Mouse (Mus musculus): ENCODE results near the gene Dtx3.
A peak's percentile ranks its signal among the peaks of the same experiment; 100 is the strongest.
"Not testable (repeated sequence)": the region's sequence is repeated elsewhere in the genome, so short reads cannot be mapped to it uniquely, and the experiment has no call there.

The Dtx3 gene

DNA sequence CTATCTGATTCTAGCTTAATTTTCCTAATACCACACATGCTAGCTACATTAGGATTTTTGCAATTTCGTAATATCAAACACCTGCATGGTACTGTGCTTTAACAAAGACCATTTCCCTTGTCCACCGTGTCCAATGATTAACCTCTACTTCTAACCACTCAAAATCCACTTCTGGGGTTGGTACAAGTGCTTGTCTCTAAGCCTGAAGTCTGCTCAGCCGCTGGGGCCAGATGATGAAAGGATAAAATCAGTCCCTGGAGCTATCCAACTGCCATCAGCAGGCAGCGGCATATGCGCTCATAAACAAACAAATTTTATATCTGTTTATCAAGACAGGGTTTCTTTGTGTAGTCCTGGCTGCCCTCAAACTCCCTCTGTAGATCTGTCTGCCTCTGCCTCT, 9.1 kb upstream of the Dtx3 start:
- DNase-seq (ENCODE audit: low spot score): no peak

DNA sequence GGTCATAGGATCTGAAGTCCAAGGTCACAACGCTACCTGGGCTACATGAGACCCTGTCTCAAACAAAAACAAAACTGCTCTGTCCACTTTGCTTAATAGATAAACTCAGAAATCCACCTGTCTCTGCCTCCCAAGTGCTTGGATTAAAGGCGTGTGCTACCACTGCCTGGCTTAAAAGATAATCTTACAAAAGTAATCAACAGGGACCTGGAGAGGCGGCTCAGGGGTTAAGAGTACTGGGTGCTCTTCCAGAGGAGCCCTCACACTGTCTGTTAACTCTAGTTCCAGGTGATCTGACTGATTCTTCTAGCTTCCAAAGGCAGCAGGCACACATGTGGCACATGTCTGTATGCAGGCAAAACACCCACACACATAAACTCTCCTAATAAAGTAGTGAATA, 7.6 kb upstream of the Dtx3 start:
- DNase-seq (ENCODE audit: low spot score): no peak

DNA sequence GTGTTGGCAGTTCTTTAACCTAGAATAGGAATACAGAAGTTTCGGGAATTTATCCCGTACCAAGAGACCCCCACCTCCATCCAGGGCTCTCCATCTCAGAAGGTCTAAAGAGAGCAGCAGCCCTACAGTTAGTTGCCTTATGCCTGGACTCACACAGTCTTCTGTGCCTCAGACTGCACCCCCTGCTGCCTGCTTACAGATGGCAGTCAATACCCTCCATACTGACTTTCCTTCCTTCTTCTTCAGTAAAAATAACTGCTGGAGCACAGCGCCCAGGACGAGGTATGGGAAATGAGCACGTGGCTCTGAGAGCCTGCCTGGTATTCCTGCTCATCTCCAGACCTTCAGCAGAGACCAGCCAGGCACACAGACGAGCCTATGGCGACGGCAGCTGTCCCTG, 4.8 kb upstream of the Dtx3 start:
- no peak for DNase-seq (ENCODE audit: low spot score)

GRCm38 (mm10) chr10:127199474-127199873, 3.9 kb upstream of the Dtx3 start:
- DNase-seq (ENCODE audit: low spot score): no peak

DNA sequence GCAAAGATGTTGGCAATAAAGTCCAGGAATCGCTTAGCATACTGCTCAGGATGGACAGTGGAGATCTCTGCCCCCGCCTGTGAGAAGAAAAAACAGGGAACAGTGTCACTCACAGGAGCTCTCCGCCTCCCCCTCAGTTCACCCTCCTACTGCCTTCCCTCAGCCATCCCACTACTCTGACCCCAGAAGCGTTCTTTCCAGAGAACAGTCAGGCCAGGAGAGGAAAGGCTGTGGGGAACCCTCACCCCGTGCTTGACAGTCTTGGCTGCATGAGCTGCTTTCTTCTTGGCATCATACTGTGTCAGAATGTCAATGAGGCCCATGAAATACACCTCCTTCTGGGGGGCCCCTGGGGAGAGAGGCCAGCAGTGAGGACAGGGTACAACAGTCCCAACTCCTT, 3.5 kb upstream of the Dtx3 start:
- no peak for DNase-seq (ENCODE audit: low spot score)

DNA sequence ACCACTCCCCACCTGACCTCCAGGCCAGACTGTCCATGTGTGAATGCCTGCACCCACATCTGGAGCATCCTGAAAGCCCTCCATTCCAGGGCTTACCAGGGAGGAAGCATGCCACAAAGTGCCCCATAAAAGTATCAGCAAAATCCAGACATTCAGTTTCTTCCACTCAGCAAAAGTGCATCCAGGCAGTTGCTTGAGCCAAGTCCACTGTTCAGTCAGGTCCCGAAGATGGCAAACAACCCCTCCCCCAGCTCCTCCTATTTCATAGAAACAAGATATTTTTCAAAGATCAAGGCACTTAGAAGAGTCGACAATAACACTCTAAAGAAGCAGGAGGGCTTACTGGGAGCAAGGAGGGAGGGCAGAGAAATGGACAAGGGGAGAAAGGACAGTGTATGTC, 3.0 kb upstream of the Dtx3 start:
- DNase-seq (ENCODE audit: low spot score): no peak

DNA sequence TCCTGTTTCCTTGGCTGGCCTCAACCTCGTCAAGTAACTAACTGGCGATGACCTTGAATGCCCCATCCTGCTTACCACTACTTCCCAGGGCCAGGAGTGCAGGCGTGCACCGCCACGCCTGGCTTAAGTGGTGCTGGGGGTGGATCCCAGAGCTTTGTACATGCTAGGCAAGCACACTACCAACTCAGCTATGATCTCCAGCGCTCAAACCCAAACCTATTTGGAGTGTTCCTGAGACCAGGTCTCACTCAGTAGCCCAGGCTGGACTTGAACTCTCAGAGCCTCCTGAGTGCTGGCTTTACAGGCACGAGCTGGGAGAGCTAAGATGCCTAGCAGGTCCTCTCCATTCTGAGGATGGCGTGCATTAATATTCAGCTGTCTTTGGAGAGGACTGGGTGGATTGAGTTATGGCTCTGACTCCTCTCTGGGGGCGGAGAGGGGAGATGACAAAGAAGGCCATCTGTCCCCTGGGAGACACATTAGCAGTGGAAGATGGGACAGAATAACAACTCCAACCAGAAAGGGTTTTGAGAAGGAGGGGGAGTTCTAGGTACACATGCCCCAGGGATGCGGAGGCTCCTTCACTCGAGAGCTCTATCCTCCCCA, 2.1 kb upstream of the Dtx3 start:
- DNase-seq (ENCODE audit: low spot score): no peak

- DNase-seq (ENCODE audit: low spot score): peak; percentile 8
Observed at GRCm38 (mm10) chr10:127197104-127197503, 1.6 kb upstream of the Dtx3 start.

GRCm38 (mm10) chr10:127196392-127196791, 864 bp upstream of the Dtx3 start:
- DNase-seq (ENCODE audit: low spot score): peak; percentile 75

- peak; percentile 78 for DNase-seq (ENCODE audit: low spot score)
Observed at GRCm38 (mm10) chr10:127194428-127195327, 850 bp downstream of the Dtx3 start.

DNA sequence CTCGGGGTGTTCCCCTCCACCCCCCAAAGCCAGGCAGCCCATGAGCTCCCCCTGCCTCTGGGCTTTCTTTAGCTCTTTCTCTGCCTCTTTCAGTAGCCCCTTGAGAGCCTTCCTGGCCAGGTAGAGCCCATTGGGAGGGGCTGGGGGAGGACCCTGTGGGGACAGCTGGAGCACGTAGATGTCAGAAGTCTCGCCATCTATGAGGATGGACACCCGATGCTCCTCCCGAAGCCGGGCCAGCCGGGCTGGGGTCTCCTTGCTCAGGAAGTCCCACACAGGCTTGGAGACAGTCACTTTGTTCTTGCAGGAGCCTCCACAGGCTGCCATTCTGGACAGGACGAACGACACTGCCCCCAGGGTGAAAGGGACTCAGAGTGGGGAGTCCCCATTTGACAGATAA, 2.5 kb downstream of the Dtx3 start:
- no peak for DNase-seq (ENCODE audit: low spot score)

GRCm38 (mm10) chr10:127192057-127192328, 3.5 kb downstream of the Dtx3 start:
- DNase-seq (ENCODE audit: low spot score): not testable (repeated sequence)

DNA sequence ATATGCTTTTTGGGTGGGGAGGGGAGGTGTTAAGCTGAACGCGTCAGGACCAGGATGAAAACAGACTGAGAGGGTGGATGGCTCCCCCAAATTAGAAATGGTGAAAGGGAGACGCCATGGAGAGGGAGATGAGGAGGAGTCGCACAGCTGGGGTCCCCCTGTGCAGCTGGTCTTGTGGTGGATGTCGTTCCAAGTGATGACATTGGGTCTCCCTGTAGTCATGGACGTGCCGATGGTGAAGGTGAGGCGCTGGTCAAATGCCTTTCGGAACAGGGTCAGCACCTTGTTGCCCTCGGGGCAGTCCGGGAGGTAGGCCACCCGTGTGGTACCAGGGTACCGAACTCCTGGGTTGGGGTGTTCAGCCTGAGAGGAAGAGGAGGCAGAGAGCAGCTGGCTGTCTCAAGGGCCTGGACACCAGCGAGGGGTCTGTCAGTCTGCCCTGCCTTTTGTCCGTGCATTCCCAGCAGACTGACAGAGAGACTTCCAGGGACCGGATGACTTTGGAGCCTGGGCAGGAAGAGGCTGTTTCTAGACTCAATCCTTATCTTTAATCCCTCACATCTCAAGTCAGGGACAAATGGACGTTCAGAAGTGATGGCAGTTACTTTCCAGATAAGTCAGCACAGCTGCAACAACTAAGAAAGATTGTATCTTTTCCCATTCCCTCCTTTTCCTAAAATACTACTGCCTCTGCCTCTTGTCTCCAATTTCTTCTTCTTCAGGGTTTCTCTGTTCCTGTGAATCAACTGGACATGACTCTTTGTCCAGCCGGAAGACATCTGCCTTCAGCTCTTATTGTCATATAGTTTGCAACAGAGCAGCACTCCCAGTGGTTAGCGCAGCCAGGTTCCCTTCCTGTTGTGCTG, 4.1 kb downstream of the Dtx3 start:
- peak; percentile 9 for DNase-seq (ENCODE audit: low spot score)

- no peak for DNase-seq (ENCODE audit: low spot score)
Observed at GRCm38 (mm10) chr10:127190398-127191190, 4.9 kb downstream of the Dtx3 start.

DNA sequence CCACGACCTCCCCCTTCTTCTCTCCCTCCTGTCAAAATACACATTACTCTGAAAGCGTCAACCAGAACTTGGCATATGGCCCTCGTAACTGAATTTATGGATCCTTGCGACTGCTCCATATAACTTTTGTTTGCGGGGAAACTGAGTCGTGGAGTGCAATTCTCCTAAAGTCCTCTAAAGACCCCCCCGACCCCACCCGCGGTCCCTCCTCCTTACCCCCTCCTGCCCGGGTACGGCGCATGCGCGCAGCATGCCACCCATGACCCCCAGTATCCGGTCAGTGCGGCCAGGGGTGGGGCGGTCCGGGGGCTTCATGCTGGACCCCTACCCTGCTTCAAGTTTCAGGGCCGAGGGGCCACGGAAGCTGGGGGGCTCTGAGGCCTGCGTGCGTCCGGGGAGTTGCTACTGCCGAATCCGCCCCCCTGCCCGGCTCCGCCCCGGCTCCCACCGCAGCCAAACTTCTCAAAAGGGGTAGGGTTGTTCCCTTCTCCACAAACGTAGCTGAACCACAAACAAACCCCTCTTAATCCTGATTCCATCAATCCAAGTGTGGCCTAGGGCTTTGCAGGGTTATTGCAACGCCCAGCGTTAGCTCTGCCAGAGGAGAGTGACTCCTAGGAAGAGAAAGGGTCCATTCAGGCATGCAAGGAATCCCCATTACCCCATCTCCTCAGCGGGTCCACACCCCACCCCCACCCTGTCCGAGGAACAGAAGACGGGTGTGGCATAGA, 5.7 kb downstream of the Dtx3 start, which contains the start of gene Arhgef25:
Gene Arhgef25, minus strand, starts transcription at position 433 of the 731 bp plus-strand sequence.
- DNase-seq (ENCODE audit: low spot score): peak; percentile 52

DNA sequence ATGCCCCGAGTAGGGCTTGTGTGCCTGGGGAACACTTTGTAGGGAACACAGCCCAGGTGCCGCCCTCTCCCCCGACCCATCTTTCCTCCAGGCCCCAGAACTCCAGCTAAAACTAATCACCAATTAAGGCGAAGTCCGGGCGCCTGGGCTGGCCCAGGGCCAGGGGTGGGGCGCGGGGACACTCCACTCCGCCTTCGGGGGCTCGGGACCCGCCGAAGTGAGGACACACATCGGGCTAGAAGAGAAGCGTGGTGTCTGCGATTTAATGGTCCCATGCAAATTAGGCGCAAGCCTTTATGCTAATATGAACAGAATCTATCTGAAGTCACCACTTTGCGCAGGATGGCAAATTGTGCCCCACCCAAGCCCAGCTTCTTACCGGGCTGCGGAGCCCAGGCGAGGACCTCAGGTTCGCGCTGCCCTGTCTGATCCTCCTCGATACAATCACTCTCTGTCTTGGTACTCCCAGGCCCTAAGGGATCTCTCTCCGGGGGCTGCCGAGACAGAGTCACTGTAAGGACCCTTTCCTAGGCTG, 6.3 kb downstream of the Dtx3 start:
- DNase-seq (ENCODE audit: low spot score): peak; percentile 51

GRCm38 (mm10) chr10:127188465-127189115, 6.9 kb downstream of the Dtx3 start:
- DNase-seq (ENCODE audit: low spot score): peak; percentile 63

DNA sequence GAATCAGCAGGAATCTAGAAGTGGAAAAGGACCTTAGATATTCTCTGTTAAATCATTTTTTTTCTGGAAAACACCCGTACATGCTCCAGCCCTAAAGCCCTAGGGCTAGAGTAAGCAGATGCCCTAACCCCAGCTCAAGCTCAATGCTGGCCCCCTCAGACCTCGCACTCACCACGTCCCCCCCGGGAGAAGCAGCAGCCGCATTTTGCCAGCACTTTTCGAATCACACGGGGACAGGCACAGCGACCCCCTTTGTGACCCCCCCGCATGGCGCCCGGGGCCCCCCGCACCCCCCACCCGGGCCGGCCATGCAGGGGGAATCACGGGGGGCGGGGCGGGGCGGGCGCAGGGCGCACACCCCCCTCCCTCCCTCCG, 7.5 kb downstream of the Dtx3 start:
- DNase-seq (ENCODE audit: low spot score): peak; percentile 7

DNA sequence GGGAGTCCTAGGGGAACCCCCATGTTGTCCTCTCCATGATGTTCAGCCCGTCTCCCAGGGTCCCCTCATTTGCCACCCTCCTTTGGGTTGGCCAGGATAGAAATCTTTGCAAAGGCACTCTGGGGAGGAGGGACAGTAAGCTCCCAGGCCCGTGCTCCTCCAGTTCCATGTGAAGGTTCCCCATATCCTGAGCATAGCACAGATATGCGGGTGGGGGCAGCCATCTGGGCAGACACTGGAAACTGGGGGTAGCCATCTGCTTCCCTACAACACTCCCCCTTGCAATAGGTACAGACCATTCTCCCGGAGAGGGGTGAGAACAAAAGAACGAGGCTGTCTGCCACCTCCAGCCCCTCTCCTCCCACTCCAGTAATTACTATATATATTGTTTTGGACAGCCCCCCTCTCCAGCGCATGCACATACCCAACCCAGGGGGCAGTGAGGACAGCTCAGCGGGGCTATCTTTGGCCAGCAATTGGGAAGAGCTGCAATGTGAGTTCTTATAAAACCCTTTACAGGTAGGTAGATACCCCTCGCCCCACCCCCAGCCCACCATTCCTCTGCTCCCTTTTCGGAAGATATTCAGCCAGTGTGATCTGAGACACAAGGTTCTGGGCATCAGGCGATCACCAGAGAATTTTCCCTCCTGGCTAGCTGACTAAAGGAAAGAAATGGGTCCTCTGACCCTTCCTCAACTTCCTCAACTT, 8.0 kb downstream of the Dtx3 start:
- no peak for DNase-seq (ENCODE audit: low spot score)

DNA sequence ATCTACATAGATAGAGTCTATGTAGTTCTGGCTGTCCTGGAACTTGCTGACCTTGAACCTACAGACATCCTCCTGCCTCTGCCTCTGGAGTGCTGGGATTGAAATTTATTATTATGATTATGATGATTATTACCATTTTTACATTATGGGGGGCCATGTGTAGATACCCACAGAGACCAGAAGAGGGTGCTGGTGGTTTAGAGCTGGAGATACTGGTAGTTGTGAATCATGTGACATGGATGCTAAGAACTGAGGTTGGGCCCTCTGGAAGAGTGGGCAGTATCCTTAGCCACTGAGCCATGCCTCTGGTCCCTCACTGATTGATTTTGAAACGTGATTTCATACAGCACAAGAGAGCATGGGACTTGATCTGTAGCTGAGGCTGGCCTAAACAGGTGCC, 9.1 kb downstream of the Dtx3 start:
- no peak for DNase-seq (ENCODE audit: low spot score)
